ENCODE assay signal across 9 mouse cellular contexts in genomic region chr2:25290101-25290815, GRCm38 (mm10). TPM values are rescaled to one million over a fixed set of nuclear protein-coding genes. Genes with fewer than 3 reads are reported as not detected.
DNase-seq lines count a peak whose midpoint lies in the region; ATAC-seq lines count a peak whose summit lies in the region.
"Had no signal": no experiment of that assay in that cellular context is flagged by ENCODE, and none has a peak within 500 bp of the region (broad histone marks: within the 10 kb centered on the region; RNA-seq: fewer than 3 reads in every experiment).

No protein-coding gene starts in this region.

- peaks cover 6% of the 10 kb centered on the region for H3K36me3 ChIP-seq in kidney, embryonic 14.5 days (ENCODE audit: control insufficient read depth, insufficient read depth, low read length)
- H3K36me3 ChIP-seq in heart, embryonic 15.5 days: peaks cover 10% of the 10 kb centered on the region
- peaks cover 6% of the 10 kb centered on the region for H3K36me3 ChIP-seq in neural tube, embryonic 14.5 days (ENCODE audit: control insufficient read depth, insufficient read depth, low read length)

- peaks cover 58% of the 10 kb centered on the region for H3K27me3 ChIP-seq in kidney, embryonic 14.5 days (ENCODE audit: control insufficient read depth, insufficient read depth, low read length)
- H3K27me3 ChIP-seq in heart, embryonic 15.5 days: peaks cover 76% of the 10 kb centered on the region
- H3K27me3 ChIP-seq in neural tube, embryonic 14.5 days (ENCODE audit: control insufficient read depth, insufficient read depth, low read length): peaks cover 52% of the 10 kb centered on the region

- no peak for ATAC-seq in kidney, embryonic 14.5 days (ENCODE audit: low FRiP score, low TSS enrichment)
- peak; percentile 5; the same call in 1 of the 2 replicates for ATAC-seq in cerebellum, adult (ENCODE audit: insufficient number of reproducible peaks, low FRiP score, low TSS enrichment)
- ATAC-seq in heart, embryonic 15.5 days (replicated peaks; ENCODE audit: insufficient number of reproducible peaks, insufficient read depth, low FRiP score, low read depth): no peak
- peak; percentile 38; the same call in 1 of the 2 replicates for ATAC-seq in neural tube, embryonic 14.5 days (ENCODE audit: low read depth)
- ATAC-seq in erythroblast, adult 5-6 weeks (replicated peaks; ENCODE audit: low FRiP score, poor library complexity, severe bottlenecking): no peak

- peak overlapping the region; percentile 25 for H3K4me2 ChIP-seq in kidney, embryonic 14.5 days (replicated peaks; ENCODE audit: low read depth, low read length)
- peak overlapping the region; percentile 59 for H3K4me2 ChIP-seq in heart, embryonic 15.5 days
- peak overlapping the region; percentile 41 for H3K4me2 ChIP-seq in neural tube, embryonic 14.5 days (ENCODE audit: low read depth, low read length)

- 2% methylated on average over 54 of the region's 54 CpGs for WGBS in kidney, embryonic 14.5 days
- WGBS in heart, embryonic 15.5 days: 2% methylated on average over 54 of the region's 54 CpGs
- WGBS in neural tube, embryonic 14.5 days: 2% methylated on average over 54 of the region's 54 CpGs

- no peaks in the 10 kb centered on the region for H3K9me3 ChIP-seq in kidney, embryonic 14.5 days (ENCODE audit: control insufficient read depth, low read length)
- no peaks in the 10 kb centered on the region for H3K9me3 ChIP-seq in heart, embryonic 15.5 days (replicated peaks)
- H3K9me3 ChIP-seq in neural tube, embryonic 14.5 days (ENCODE audit: control insufficient read depth, low read length): no peaks in the 10 kb centered on the region

- H3K4me3 ChIP-seq in kidney, embryonic 14.5 days (ENCODE audit: low read length): peak overlapping the region; percentile 21
- H3K4me3 ChIP-seq in heart, embryonic 15.5 days: peak overlapping the region; percentile 36
- H3K4me3 ChIP-seq in neural tube, embryonic 14.5 days (ENCODE audit: low read depth, low read length): peak overlapping the region; percentile 15

- H3K27ac ChIP-seq in kidney, embryonic 14.5 days (ENCODE audit: low read depth, low read length): no peak overlapping the region
- H3K27ac ChIP-seq in heart, embryonic 15.5 days: no peak overlapping the region
- H3K27ac ChIP-seq in neural tube, embryonic 14.5 days (ENCODE audit: low read depth, low read length): no peak overlapping the region

- DNase-seq in kidney, adult 8-10 months: no peak
- DNase-seq in layer of hippocampus, postnatal 25 days (ENCODE audit: extremely low spot score in 1 of 2, low spot score in 1 of 2): peak; percentile 52 to 70
- no peak for DNase-seq in gastrocnemius, postnatal 25 days

- H3K9ac ChIP-seq in kidney, embryonic 14.5 days (ENCODE audit: low read depth, low read length): no peak overlapping the region
- no peak overlapping the region for H3K9ac ChIP-seq in heart, embryonic 15.5 days
- H3K9ac ChIP-seq in neural tube, embryonic 14.5 days (replicated peaks; ENCODE audit: low read depth, low read length): peak overlapping the region; percentile 21; the same call in 1 of the 2 replicates

- peaks cover 10% of the 10 kb centered on the region; the same call in 1 of the 2 replicates for H3K4me1 ChIP-seq in kidney, embryonic 14.5 days (ENCODE audit: control insufficient read depth, insufficient read depth, low read length)
- H3K4me1 ChIP-seq in heart, embryonic 15.5 days (replicated peaks): peaks cover 40% of the 10 kb centered on the region
- peaks cover 18% of the 10 kb centered on the region for H3K4me1 ChIP-seq in neural tube, embryonic 14.5 days (ENCODE audit: control insufficient read depth, insufficient read depth, low read length)

RNA-seq across cellular contexts. Expression of gene Lrrc26, which starts 0.5 kb away (rescaled TPM):
- polyA plus RNA-seq in kidney, embryonic 14.5 days (2014; fragmentation: Nextera tagmentation; extraction: Ambion mirVana): not detected in 2 replicates
- 0.28 and 0.89 TPM in 2 replicates for polyA plus RNA-seq in heart, embryonic 15.5 days (2015; fragmentation: Nextera tagmentation; extraction: Ambion mirVana)
- total RNA-seq in layer of hippocampus, postnatal 25 days (2021): not detected
- polyA plus RNA-seq in neural tube, embryonic 14.5 days (2014; fragmentation: Nextera tagmentation; extraction: Ambion mirVana): 0.45 TPM in 1 of 2 replicates, not detected in the other
- not detected in 2 replicates for total RNA-seq in erythroblast, adult 5-6 weeks (2015; ENCODE audit: low replicate concordance)
- total RNA-seq in erythroblast, adult 5-6 weeks (2017; ENCODE audit: low replicate concordance): not detected in 2 replicates
- total RNA-seq in gastrocnemius, postnatal 25 days (2021): not detected
- total RNA-seq: heart, postnatal 36 days had no signal

RNA-seq across cellular contexts. Expression of gene Tmem210, which starts 2.3 kb away (rescaled TPM):
- polyA plus RNA-seq in kidney, embryonic 14.5 days (2014; fragmentation: Nextera tagmentation; extraction: Ambion mirVana): not detected in 2 replicates
- polyA plus RNA-seq in heart, embryonic 15.5 days (2015; fragmentation: Nextera tagmentation; extraction: Ambion mirVana): not detected in 2 replicates
- not detected for total RNA-seq in layer of hippocampus, postnatal 25 days (2021)
- not detected in 2 replicates for polyA plus RNA-seq in neural tube, embryonic 14.5 days (2014; fragmentation: Nextera tagmentation; extraction: Ambion mirVana)
- total RNA-seq in erythroblast, adult 5-6 weeks (2015; ENCODE audit: low replicate concordance): not detected in 2 replicates
- not detected in 2 replicates for total RNA-seq in erythroblast, adult 5-6 weeks (2017; ENCODE audit: low replicate concordance)
- not detected for total RNA-seq in gastrocnemius, postnatal 25 days (2021)
- total RNA-seq: heart, postnatal 36 days had no signal

RNA-seq across cellular contexts. Expression of gene Anapc2, which starts 18.0 kb away (rescaled TPM):
- 71.4 and 111 TPM in 2 replicates for polyA plus RNA-seq in kidney, embryonic 14.5 days (2014; fragmentation: Nextera tagmentation; extraction: Ambion mirVana)
- 67.5 and 92.0 TPM in 2 replicates for polyA plus RNA-seq in heart, embryonic 15.5 days (2015; fragmentation: Nextera tagmentation; extraction: Ambion mirVana)
- 10 to 100 TPM; 85.1 to 86.5 TPM for total RNA-seq in layer of hippocampus, postnatal 25 days (2021)
- 110 and 116 TPM in 2 replicates for polyA plus RNA-seq in neural tube, embryonic 14.5 days (2014; fragmentation: Nextera tagmentation; extraction: Ambion mirVana)
- 8.4 and 12.9 TPM in 2 replicates for total RNA-seq in erythroblast, adult 5-6 weeks (2015; ENCODE audit: low replicate concordance)
- 9.2 and 18.7 TPM in 2 replicates for total RNA-seq in erythroblast, adult 5-6 weeks (2017; ENCODE audit: low replicate concordance)
- 10 to 100 TPM; 27.0 to 27.3 TPM for total RNA-seq in gastrocnemius, postnatal 25 days (2021)

RNA-seq across cellular contexts. Expression of gene Ssna1, which starts 18.0 kb away (rescaled TPM):
- 212 and 253 TPM in 2 replicates for polyA plus RNA-seq in kidney, embryonic 14.5 days (2014; fragmentation: Nextera tagmentation; extraction: Ambion mirVana)
- polyA plus RNA-seq in heart, embryonic 15.5 days (2015; fragmentation: Nextera tagmentation; extraction: Ambion mirVana): 137 and 152 TPM in 2 replicates
- 10 to 100 TPM; 69.2 to 71.6 TPM for total RNA-seq in layer of hippocampus, postnatal 25 days (2021)
- 177 and 182 TPM in 2 replicates for polyA plus RNA-seq in neural tube, embryonic 14.5 days (2014; fragmentation: Nextera tagmentation; extraction: Ambion mirVana)
- total RNA-seq in erythroblast, adult 5-6 weeks (2015; ENCODE audit: low replicate concordance): 36.5 and 67.5 TPM in 2 replicates
- total RNA-seq in erythroblast, adult 5-6 weeks (2017; ENCODE audit: low replicate concordance): 9.9 and 24.8 TPM in 2 replicates
- total RNA-seq in gastrocnemius, postnatal 25 days (2021): 10 to 100 TPM; 31.6 to 33.0 TPM

RNA-seq across cellular contexts. Expression of gene Tprn, which starts 27.8 kb away (rescaled TPM):
- 5.8 and 7.3 TPM in 2 replicates for polyA plus RNA-seq in kidney, embryonic 14.5 days (2014; fragmentation: Nextera tagmentation; extraction: Ambion mirVana)
- polyA plus RNA-seq in heart, embryonic 15.5 days (2015; fragmentation: Nextera tagmentation; extraction: Ambion mirVana): 3.6 and 5.2 TPM in 2 replicates
- total RNA-seq in layer of hippocampus, postnatal 25 days (2021): 10 to 100 TPM; 27.0 to 29.4 TPM
- polyA plus RNA-seq in neural tube, embryonic 14.5 days (2014; fragmentation: Nextera tagmentation; extraction: Ambion mirVana): 11.5 and 12.3 TPM in 2 replicates
- 1.5 and 4.0 TPM in 2 replicates for total RNA-seq in erythroblast, adult 5-6 weeks (2015; ENCODE audit: low replicate concordance)
- 0.26 and 2.6 TPM in 2 replicates for total RNA-seq in erythroblast, adult 5-6 weeks (2017; ENCODE audit: low replicate concordance)
- 1 to 10 TPM; 2.1 to 2.9 TPM for total RNA-seq in gastrocnemius, postnatal 25 days (2021)

Comparison
In these comparisons a context has a peak if more than half of its experiments do, and no peak if none do; other contexts are left out.
1. ATAC-seq: peak in cerebellum, adult (single experiment) and neural tube, embryonic 14.5 days (single experiment); none in kidney, embryonic 14.5 days (single experiment), heart, embryonic 15.5 days (single experiment) and erythroblast, adult 5-6 weeks (single experiment).
2. DNase-seq: peak in layer of hippocampus, postnatal 25 days (2 of 2); none in kidney, adult 8-10 months (0 of 2) and gastrocnemius, postnatal 25 days (single experiment).
3. Peak in every context shown above with its lines, with median percentiles within 50 percentile points of each other: H3K4me2 ChIP-seq and H3K4me3 ChIP-seq.